Mouse (Mus musculus): ENCODE measurements at regions not wholly inside any gene's neighbourhood (a gene's known extent, or its start where the extent isn't known, plus 50 kb on each side); places are given as distances from the start of the nearest gene placed in this dataset.
A peak's percentile ranks its signal among the peaks of the same experiment; 100 is the strongest.

GRCm38 (mm10) chr14:24793375-24794285, 306.7 kb downstream of the Rps24 start:
- no peak overlapping the region for H3K9ac ChIP-seq (ENCODE audit: low read depth, low read length)
- no peak for ATAC-seq (replicated peaks; ENCODE audit: low FRiP score, low read depth)
- no peak overlapping the region for H3K27ac ChIP-seq
- no peak for DNase-seq (ENCODE audit: low spot score)
- no peak for TF ChIP-seq CTCF (IDR thresholded peaks at IDR 0.05; ENCODE audit: low read depth)
- peaks cover 4% of the 10 kb centered on the region; the same call in 1 of the 2 replicates for H3K4me1 ChIP-seq (replicated peaks; ENCODE audit: insufficient read depth, low read length)
- H3K4me2 ChIP-seq (ENCODE audit: low read length), result no peak overlapping the region
- no peaks in the 10 kb centered on the region for H3K9me3 ChIP-seq (replicated peaks; ENCODE audit: low read length)
- no peaks in the 10 kb centered on the region for H3K36me3 ChIP-seq (ENCODE audit: insufficient read depth, low read length)
- H3K27me3 ChIP-seq (ENCODE audit: insufficient read depth, low read length), result no peaks in the 10 kb centered on the region
- 45% methylated on average over 10 of the region's 10 CpGs for WGBS
- no peak overlapping the region for H3K4me3 ChIP-seq (replicated peaks; ENCODE audit: low read depth, low read length)

GRCm38 (mm10) chr14:24794359-24794845, 307.5 kb downstream of the Rps24 start:
- TF ChIP-seq CTCF (IDR thresholded peaks at IDR 0.05; ENCODE audit: low read depth), result no peak
- peaks cover 4% of the 10 kb centered on the region; the same call in 1 of the 2 replicates for H3K4me1 ChIP-seq (replicated peaks; ENCODE audit: insufficient read depth, low read length)
- DNase-seq (ENCODE audit: low spot score) (no peak), ATAC-seq (replicated peaks; ENCODE audit: low FRiP score, low read depth) (no peak)
- H3K36me3 ChIP-seq (ENCODE audit: insufficient read depth, low read length), result no peaks in the 10 kb centered on the region
- H3K27me3 ChIP-seq (ENCODE audit: insufficient read depth, low read length), result no peaks in the 10 kb centered on the region
- H3K4me3 ChIP-seq (replicated peaks; ENCODE audit: low read depth, low read length), result no peak overlapping the region
- no peak overlapping the region for H3K4me2 ChIP-seq (ENCODE audit: low read length)
- no peak overlapping the region for H3K9ac ChIP-seq (ENCODE audit: low read depth, low read length)
- H3K9me3 ChIP-seq (replicated peaks; ENCODE audit: low read length), result no peaks in the 10 kb centered on the region
- 33% methylated on average over 12 of the region's 12 CpGs for WGBS
- H3K27ac ChIP-seq, result no peak overlapping the region

GRCm38 (mm10) chr14:24797494-24797893, 310.6 kb downstream of the Rps24 start:
- ATAC-seq (replicated peaks; ENCODE audit: low FRiP score, low read depth) (no peak), DNase-seq (ENCODE audit: low spot score) (no peak)
- Histone ChIP-seq H3K4me3 (replicated peaks; ENCODE audit: low read depth, low read length) (no peak overlapping the region), H3K27me3 (ENCODE audit: insufficient read depth, low read length) (no peaks in the 10 kb centered on the region), H3K9me3 (replicated peaks; ENCODE audit: low read length) (no peaks in the 10 kb centered on the region), H3K27ac (no peak overlapping the region), H3K9ac (ENCODE audit: low read depth, low read length) (no peak overlapping the region), H3K36me3 (ENCODE audit: insufficient read depth, low read length) (no peaks in the 10 kb centered on the region), H3K4me2 (ENCODE audit: low read length) (no peak overlapping the region), H3K4me1 (replicated peaks; ENCODE audit: insufficient read depth, low read length) (peaks cover 4% of the 10 kb centered on the region; the same call in 1 of the 2 replicates)
- TF ChIP-seq CTCF (IDR thresholded peaks at IDR 0.05; ENCODE audit: low read depth), result no peak

- no peaks in the 10 kb centered on the region for H3K9me3 ChIP-seq (replicated peaks; ENCODE audit: low read length)
- H3K9ac ChIP-seq (ENCODE audit: low read depth, low read length), result no peak overlapping the region
- TF ChIP-seq CTCF (IDR thresholded peaks at IDR 0.05; ENCODE audit: low read depth), result no peak
- no peaks in the 10 kb centered on the region for H3K36me3 ChIP-seq (ENCODE audit: insufficient read depth, low read length)
- H3K4me3 ChIP-seq (replicated peaks; ENCODE audit: low read depth, low read length), result no peak overlapping the region
- DNase-seq (ENCODE audit: low spot score), result no peak
- no peaks in the 10 kb centered on the region for H3K27me3 ChIP-seq (ENCODE audit: insufficient read depth, low read length)
- WGBS, result 53% methylated on average over 4 of the region's 4 CpGs
- no peak for ATAC-seq (replicated peaks; ENCODE audit: low FRiP score, low read depth)
- H3K4me2 ChIP-seq (ENCODE audit: low read length), result no peak overlapping the region
- no peak overlapping the region for H3K27ac ChIP-seq
- H3K4me1 ChIP-seq (replicated peaks; ENCODE audit: insufficient read depth, low read length), result peaks cover 4% of the 10 kb centered on the region; the same call in 1 of the 2 replicates
Observed at GRCm38 (mm10) chr14:24798066-24798465, 311.1 kb downstream of the Rps24 start.

- Histone ChIP-seq H3K9me3 (replicated peaks; ENCODE audit: low read length) (no peaks in the 10 kb centered on the region), H3K9ac (ENCODE audit: low read depth, low read length) (no peak overlapping the region), H3K4me2 (ENCODE audit: low read length) (no peak overlapping the region), H3K4me3 (replicated peaks; ENCODE audit: low read depth, low read length) (no peak overlapping the region), H3K4me1 (replicated peaks; ENCODE audit: insufficient read depth, low read length) (peaks cover 4% of the 10 kb centered on the region; the same call in 1 of the 2 replicates), H3K27ac (no peak overlapping the region), H3K27me3 (ENCODE audit: insufficient read depth, low read length) (no peaks in the 10 kb centered on the region), H3K36me3 (ENCODE audit: insufficient read depth, low read length) (no peaks in the 10 kb centered on the region)
- WGBS, result 46% methylated on average over 5 of the region's 5 CpGs
- no peak for TF ChIP-seq CTCF (IDR thresholded peaks at IDR 0.05; ENCODE audit: low read depth)
- ATAC-seq (replicated peaks; ENCODE audit: low FRiP score, low read depth) (no peak), DNase-seq (ENCODE audit: low spot score) (no peak)
Observed at GRCm38 (mm10) chr14:24803001-24803655, 316.2 kb downstream of the Rps24 start.

GRCm38 (mm10) chr14:24807061-24807460, 320.1 kb downstream of the Rps24 start:
- no peak overlapping the region for H3K4me3 ChIP-seq (replicated peaks; ENCODE audit: low read depth, low read length)
- H3K9me3 ChIP-seq (replicated peaks; ENCODE audit: low read length), result no peaks in the 10 kb centered on the region
- TF ChIP-seq CTCF (IDR thresholded peaks at IDR 0.05; ENCODE audit: low read depth), result no peak
- no peaks in the 10 kb centered on the region for H3K27me3 ChIP-seq (ENCODE audit: insufficient read depth, low read length)
- H3K4me2 ChIP-seq (ENCODE audit: low read length), result no peak overlapping the region
- 10% methylated on average over 7 of the region's 7 CpGs for WGBS
- peak; percentile 68; the same call in 1 of the 2 replicates for ATAC-seq (replicated peaks; ENCODE audit: low FRiP score, low read depth)
- H3K9ac ChIP-seq (ENCODE audit: low read depth, low read length), result no peak overlapping the region
- peak; percentile 51 for DNase-seq (ENCODE audit: low spot score)
- no peak overlapping the region for H3K27ac ChIP-seq
- H3K4me1 ChIP-seq (replicated peaks; ENCODE audit: insufficient read depth, low read length), result peaks cover 4% of the 10 kb centered on the region; the same call in 1 of the 2 replicates
- H3K36me3 ChIP-seq (ENCODE audit: insufficient read depth, low read length), result no peaks in the 10 kb centered on the region
